Mouse (Mus musculus) lung, postnatal 4 days (tissue): ENCODE measurements around the gene Lbp.
A peak's percentile ranks its signal among the peaks of the same experiment; 100 is the strongest.

Source experiments
- DNase-seq, 2 experiments: peaks; one replicate each; pipeline ENCODE4 v3.0.0; 2021

Lbp gene

GRCm38 (mm10) chr2:158316371-158316770 lies 10.1 kb downstream of the Lbp start:
- DNase-seq, result no peak

DNA sequence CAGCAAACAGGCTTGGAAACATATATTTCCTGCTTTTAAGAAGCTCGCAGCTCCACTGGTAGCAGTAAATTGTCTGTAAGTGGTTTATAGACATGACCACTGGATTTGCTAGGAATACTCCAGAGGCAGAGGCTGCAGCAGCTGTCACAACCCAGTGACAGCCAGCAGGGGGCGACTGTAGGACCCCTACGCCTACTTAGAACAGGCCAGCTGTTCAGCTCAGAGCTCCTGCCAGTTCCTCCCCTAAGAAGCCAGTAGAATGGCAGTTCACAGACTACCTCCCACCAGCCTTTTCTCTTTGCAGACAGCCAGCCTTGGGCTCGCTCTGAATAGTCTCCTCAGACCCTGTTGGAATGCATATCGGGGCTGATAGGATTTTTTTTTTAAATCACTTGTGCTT lies 10.7 kb downstream of the Lbp start:
- peak; percentile 69 to 72 for DNase-seq

- no peak for DNase-seq
These were observed 15.3 kb downstream of the Lbp start for GRCm38 (mm10) chr2:158321596-158321995.

DNA sequence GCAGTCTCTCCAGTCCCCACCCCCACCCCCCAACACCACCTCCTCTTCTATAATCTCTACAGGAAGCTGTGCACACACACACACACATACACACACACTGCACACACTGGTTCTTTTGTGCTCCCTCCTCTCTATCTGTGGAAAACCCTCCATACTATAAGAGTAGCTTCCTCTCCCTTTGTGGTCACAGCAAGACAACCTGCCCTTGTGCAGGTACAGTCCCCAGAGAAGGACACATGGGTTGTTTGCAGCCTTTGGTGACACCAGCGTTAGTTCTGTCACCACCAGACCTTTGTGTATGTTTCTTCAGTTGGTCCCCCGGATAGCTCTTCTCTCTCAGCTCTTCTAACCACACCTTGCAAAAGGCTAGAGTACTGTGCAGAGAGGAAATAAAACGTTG lies 16.6 kb downstream of the Lbp start:
- no peak for DNase-seq

- no peak for DNase-seq
These were observed 18.4 kb downstream of the Lbp start for GRCm38 (mm10) chr2:158324531-158325190.

GRCm38 (mm10) chr2:158325609-158326008 lies 19.3 kb downstream of the Lbp start:
- no peak for DNase-seq

DNA sequence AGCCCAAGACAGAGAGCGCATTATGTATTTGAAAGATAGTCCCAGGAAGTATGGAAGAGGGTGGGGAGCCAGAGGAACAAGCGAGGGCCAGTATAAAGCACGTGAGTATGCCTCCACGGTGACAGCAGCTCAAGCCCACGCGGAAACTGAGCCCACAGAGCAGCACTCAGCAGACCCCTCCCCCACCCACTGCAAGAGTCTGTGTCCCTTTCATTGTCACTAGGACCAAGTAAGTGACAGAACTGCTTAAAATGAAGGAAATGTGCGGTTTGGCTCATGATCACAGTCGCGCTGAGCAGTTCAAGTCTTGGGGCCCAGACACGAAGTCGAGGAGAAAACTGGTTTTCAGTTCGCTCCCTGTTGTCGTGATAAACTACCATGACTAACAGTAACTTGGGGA lies 28.1 kb downstream of the Lbp start:
- no peak for DNase-seq

- DNase-seq, result no peak
These were observed 31.4 kb downstream of the Lbp start for GRCm38 (mm10) chr2:158337698-158338097.

DNA sequence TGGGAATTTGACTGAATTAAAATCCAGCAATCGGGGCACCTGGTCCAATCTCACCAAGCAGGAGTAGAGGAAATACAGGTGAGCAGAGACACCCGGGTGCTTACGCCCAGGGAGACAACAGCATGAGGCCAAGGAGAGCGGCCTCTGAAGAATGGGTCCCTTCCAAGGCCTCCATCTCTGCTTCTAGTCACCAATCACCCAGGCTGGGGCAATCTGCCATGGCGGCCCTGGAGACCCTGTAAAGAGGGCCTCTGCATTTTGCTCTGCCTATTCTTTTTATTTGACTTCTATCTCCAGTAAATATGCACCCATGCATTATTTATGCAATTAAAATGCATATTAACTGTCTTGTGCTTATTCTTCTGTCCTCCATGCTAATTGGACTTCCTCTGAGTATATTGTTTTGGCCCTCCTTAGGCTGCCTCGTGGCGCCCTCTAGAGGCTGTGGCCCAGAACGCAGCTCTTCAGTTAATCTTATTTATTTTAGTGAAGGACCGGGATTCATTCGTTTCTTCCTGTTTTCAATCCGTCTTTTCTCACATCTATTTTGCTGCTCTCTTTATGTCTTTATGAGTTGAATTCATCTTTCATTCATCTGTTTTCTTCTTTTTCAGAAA lies 33.8 kb downstream of the Lbp start:
- peak; percentile 48 to 74 for DNase-seq

GRCm38 (mm10) chr2:158341324-158341723 lies 35.0 kb downstream of the Lbp start:
- no peak for DNase-seq

- no peak for DNase-seq
These were observed 37.2 kb downstream of the Lbp start for GRCm38 (mm10) chr2:158343495-158343894.

DNA sequence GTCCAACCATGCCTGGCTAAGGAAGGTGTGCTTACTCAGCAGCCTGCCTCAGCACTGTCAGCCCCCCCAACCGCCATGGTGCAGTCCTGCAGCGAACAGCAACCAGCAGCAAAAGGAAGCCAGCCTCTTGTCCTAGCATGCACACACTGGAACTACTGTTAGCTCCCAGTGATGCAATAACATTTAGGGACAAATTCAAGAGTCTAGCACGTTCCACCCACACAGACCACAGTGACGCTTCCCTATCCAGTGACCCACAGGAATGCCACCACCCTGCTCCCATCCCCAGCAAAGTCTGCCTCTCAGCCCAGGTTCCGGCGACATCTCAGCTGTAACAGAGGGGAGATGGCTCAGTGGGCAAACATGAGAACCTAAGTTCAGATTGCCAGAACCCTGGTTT lies 40.2 kb downstream of the Lbp start:
- DNase-seq, result no peak

DNA sequence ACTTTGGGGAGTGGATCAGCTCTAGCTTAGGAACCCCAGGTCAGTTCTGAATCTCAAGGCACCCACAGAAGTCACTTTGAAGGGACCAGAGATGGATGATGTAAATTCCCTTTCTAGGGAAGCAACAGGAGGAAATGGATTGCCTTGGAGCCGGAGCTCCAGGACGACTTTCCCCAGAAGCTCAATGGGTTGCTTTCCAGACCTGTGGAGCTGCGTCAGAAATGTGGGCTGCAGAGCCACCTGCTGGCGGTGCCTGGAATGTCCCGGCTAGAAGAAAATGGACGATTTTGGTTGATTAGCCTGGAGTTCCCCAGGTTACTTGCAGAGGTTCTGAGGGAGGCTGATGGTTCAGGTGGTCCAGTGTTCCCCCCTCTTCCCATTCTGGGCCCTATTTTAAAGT lies 41.6 kb downstream of the Lbp start:
- DNase-seq, result peak; percentile 60 to 79

GRCm38 (mm10) chr2:158352801-158353520 lies 46.7 kb downstream of the Lbp start:
- no peak for DNase-seq

GRCm38 (mm10) chr2:158354348-158355114 lies 48.2 kb downstream of the Lbp start:
- no peak for DNase-seq

DNA sequence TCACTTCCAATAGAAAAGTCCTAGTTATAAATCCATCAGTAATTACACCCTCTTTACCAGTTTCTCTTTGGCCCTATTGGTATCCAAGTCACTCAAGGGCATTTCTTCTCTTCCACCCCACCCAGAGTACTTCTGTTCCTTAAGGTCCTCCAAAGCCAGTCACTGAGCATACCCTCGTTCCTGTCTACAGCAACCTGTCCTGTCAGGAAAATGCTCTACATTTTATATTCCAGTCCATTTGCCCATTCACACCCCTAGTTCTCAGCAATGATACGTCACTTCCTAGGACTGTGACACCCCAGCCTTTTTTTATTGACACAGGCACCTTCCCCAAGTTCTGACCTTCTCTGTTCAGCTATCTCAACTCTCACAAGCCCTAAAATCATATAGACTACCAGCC lies 48.9 kb downstream of the Lbp start:
- DNase-seq, result no peak

- DNase-seq, result no peak
These were observed 49.8 kb downstream of the Lbp start for GRCm38 (mm10) chr2:158356121-158356520.

DNA sequence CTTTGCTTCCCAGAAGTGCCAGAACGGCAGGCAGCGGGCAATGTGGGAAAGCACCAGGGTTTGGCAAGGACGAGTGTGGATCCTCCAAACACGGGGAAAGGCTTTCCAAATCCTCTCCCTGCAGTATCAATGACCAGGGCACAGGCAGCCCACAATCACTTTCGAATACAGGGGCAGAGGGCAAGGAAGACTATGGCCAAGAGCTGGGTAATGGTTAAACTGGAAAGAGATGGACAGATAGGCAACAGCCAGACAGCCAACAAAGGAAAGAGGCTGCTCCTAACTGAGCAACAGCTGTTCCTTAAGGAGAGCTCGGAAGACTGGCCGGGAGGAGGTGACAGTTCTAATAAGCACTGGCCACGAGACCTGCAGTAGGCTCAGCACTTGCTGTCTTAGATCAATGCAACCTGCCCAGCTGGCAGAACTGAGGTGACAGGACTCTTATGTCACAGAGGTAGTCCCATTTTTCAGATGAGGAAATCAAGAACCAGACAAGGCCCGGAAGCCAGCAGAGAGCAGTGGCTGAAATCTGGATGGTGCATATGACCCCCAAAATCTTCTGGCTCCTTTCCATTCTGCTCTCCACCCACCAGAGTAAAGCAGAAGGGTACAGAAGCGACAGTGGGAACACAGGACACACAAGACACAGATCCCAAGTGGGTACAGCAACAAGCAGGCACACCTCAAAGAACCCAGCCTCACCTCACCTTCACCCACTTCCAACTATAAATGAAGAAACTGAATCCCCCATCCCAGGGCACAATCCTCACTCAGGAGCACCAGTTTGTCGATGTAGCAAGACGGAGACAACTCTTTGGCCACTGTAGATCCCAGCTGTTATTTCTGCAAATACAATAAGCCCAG lies 53.7 kb downstream of the Lbp start:
- no peak for DNase-seq

GRCm38 (mm10) chr2:158360873-158361677 lies 54.8 kb downstream of the Lbp start:
- peak; percentile 89 to 91 for DNase-seq

DNA sequence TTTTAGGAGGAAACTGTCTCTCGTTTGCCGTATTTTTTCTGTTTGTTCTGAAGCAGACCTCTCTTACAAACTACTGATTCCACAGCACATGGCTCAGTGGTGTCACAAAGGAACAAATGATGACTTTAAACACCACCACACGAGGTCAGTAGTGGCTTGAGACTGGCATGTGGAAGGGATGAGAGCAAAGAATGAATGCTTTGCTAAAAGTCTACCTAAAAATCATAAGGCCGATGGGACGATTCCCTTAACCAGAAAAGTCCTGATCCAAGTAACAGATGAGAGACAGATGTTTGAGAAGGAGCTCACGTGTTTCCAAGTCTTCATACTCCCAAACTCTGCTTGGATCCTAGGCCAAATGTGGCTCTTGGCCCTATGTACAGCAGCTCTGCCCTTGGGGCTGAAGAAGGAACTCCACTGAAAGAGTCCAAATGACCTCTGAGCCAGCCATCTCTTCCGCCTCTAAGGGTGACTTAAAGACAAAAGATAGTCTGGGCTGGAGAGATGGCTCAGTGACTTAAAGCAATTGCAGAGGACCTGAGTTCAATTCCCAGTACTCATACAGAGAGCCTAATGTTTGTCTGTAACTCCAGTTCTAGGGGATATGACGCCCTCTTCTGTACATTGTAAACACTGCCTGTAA lies 55.5 kb downstream of the Lbp start:
- no peak for DNase-seq

DNA sequence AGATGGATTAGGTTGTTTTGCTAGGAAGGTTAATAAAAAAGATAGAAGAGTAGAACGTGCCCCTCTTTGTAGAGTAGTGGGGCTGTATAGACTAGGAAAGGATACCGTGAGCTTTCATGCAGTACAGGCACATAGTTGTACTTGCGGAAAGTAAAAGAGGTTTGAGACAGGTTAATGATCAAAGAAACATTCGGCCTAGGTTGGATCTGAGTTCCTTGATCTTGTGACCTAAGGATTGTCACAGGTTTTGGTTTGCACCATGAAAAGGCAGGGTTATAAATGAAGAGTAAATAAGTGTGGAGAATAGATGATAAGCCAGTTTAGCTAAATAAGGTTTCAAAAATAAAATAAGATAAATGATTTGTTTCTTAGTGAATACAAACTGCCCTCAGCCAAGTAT lies 57.9 kb downstream of the Lbp start:
- DNase-seq, result no peak
